Mouse (Mus musculus): Measurements from ENCODE around the gene Gm49361. TPM values are rescaled to one million over a fixed set of nuclear protein-coding genes. Genes with fewer than 3 reads are reported as not detected.
"Not testable (repeated sequence)": the region's sequence is repeated elsewhere in the genome, so short reads cannot be mapped to it uniquely, and the experiment has no call there.

Gm49361 gene
- polyA plus RNA-seq, 1 experiment from 2014 or later, result not detected

DNA sequence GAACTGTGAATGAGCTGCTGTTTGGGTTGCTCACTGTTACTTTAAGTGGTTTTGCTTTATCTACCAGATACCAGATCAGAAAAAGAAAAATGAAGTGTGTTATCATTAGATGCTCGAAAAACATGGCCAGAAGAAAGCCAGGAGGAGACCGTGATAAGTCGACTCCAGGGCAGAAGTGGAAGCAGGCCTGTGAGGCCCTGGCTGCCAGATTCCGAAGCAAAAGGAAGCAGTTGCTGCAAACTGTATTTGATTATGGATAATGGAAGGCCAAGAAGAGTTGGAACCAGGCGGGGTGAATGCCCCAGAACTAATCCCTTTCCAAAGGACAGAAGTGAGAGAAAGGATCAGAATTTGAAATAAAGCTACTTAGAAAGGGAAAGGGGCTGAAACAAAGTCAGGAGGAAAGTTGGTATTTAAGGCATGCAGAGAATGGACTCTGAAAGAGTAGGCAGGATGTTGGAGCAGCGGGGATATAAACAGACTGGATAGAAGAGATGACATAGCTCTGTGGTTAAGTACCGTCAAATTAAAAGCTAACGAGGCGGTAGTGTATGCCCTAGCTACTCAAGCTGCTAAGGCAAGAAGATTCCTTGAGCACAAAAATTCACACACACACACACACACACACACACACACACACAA is 7.6 kb upstream of the Gm49361 start:
- H3K9me3 ChIP-seq, result no peaks in the 10 kb centered on the region
- peak overlapping the region; percentile 86 for H3K27ac ChIP-seq (replicated peaks)
- H3K36me3 ChIP-seq, result no peaks in the 10 kb centered on the region
- H3K4me2 ChIP-seq, result peak overlapping the region; percentile 42
- H3K4me3 ChIP-seq, result no peak overlapping the region
- H3K4me1 ChIP-seq, result peaks cover 20% of the 10 kb centered on the region
- WGBS, result 6% methylated on average over 9 of the region's 9 CpGs
- H3K9ac ChIP-seq, result peak overlapping the region; percentile 20; the same call in 1 of the 2 replicates
- ATAC-seq (ENCODE audit: extremely low read depth, insufficient number of reproducible peaks, low FRiP score, low TSS enrichment), result no peak
- H3K27me3 ChIP-seq (replicated peaks), result no peaks in the 10 kb centered on the region

DNA sequence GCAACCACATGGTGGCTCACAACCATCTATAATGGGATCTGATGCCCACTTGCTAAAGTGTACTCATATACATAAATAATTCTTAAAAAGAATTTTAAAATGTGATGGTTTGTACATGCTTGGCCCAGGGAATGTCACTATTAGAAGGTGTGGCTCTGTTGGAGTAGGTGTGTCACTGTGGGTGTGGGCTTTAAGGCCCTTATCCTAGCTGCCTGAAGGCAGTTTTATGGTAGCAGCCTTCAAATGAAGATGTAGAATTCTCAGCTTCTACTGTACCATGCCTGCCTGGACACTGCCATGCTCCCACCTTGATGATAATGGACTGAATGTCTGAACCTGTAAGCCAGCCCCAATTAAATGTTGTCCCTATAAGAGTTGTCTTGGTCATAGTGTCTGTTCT is 5.1 kb upstream of the Gm49361 start:
- not testable (repeated sequence) for H3K4me2 ChIP-seq; H3K9me3 ChIP-seq; H3K27ac ChIP-seq (replicated peaks); H3K9ac ChIP-seq; H3K36me3 ChIP-seq; H3K27me3 ChIP-seq (replicated peaks); ATAC-seq (ENCODE audit: extremely low read depth, insufficient number of reproducible peaks, low FRiP score, low TSS enrichment); H3K4me3 ChIP-seq
- peaks cover 30% of the 10 kb centered on the region for H3K4me1 ChIP-seq

DNA sequence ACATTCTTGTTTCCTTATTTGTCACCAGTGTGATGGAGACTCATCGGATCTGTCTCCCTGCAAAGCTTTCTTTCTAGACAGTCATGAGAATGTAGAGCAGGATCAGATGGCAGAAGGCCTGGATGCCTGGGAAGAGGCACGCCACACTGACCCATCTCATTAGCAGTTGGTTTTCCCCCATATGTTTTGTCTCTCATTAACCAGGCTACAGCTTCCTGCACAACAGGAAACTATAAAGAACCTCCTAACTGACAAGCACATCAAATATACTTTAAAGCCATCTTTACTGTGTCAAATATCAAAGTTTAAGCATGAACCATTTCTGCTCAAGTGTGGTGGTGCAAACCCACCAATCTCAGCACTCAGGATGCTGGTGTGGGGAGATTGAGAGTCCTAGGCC is 3.6 kb upstream of the Gm49361 start:
- Histone ChIP-seq H3K36me3 (no peaks in the 10 kb centered on the region), H3K27me3 (replicated peaks) (no peaks in the 10 kb centered on the region), H3K27ac (replicated peaks) (no peak overlapping the region), H3K4me2 (no peak overlapping the region), H3K4me3 (no peak overlapping the region), H3K9me3 (no peaks in the 10 kb centered on the region), H3K9ac (no peak overlapping the region), H3K4me1 (peaks cover 30% of the 10 kb centered on the region)
- 57% methylated on average over 2 of the region's 2 CpGs for WGBS
- ATAC-seq (ENCODE audit: extremely low read depth, insufficient number of reproducible peaks, low FRiP score, low TSS enrichment), result no peak

DNA sequence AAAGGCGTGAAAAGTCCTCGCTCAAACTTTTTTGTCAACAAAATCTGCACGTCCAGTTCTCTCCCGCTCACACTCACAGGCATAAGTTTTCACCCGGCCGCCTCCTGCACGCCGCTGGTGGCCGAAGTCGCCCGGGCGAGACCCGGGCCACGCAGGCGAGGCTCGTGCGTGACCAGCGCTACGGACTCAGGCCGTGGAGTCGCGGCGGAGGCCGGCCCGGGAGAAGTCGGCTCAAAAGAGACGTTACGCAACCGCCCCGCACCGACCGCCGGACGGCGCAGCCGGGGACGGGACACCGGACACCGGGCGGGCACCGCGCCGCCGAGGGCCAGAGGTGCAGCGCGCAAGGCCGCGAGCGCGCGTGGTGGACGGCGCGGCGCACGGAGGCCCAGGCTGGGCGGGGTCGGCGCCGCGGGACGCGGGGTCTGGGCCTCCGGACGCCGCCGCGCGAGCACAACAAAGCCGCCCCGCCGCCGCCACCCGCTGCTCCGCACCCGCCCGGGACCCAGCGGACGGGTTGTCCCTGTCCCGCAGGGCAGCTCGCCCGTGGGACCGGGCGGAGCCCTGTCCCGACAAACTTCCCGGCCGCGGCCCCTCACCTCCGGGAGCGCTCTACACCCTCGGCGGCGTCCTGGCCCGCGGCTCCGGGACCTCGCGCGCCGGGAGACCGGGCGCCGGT is 473 bp downstream of the Gm49361 start:
- no peaks in the 10 kb centered on the region for H3K9me3 ChIP-seq
- peak overlapping the region; percentile 97 for H3K27ac ChIP-seq (replicated peaks)
- WGBS, result under 1% methylated on average over 82 of the region's 103 CpGs
- H3K4me1 ChIP-seq, result peaks cover 49% of the 10 kb centered on the region
- H3K36me3 ChIP-seq, result no peaks in the 10 kb centered on the region
- H3K9ac ChIP-seq, result peak overlapping the region; percentile 99
- no peaks in the 10 kb centered on the region for H3K27me3 ChIP-seq (replicated peaks)
- peak overlapping the region; percentile 97 for H3K4me3 ChIP-seq
- peak; percentile 64; the same call in 1 of the 2 replicates for ATAC-seq (ENCODE audit: extremely low read depth, insufficient number of reproducible peaks, low FRiP score, low TSS enrichment)
- H3K4me2 ChIP-seq, result peak overlapping the region; percentile 72

DNA sequence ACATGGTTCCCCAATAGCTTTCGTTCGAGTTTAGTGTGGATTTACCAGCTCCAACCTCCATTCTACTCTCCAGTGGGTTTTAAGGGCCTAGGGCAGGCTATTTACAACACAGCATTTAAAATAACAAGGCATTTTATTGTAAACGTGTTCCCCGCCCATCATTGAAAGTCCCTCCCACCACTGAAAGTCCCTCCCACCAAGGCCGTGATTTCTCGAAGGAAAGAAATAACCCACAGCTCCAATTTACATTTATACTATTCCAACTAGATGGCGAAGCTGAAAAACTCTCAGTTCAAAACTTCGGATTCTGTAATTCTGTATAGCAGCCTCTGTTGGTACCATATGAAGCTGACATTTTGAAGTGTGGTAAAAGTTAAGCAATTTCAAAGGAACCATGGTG is 1.4 kb downstream of the Gm49361 start:
- Histone ChIP-seq H3K9ac (peak overlapping the region; percentile 99), H3K4me3 (peak overlapping the region; percentile 97), H3K27ac (replicated peaks) (peak overlapping the region; percentile 97), H3K27me3 (replicated peaks) (no peaks in the 10 kb centered on the region), H3K4me2 (peak overlapping the region; percentile 72), H3K4me1 (peaks cover 58% of the 10 kb centered on the region), H3K36me3 (no peaks in the 10 kb centered on the region), H3K9me3 (no peaks in the 10 kb centered on the region)
- WGBS, result under 1% methylated on average over 8 of the region's 8 CpGs
- ATAC-seq (ENCODE audit: extremely low read depth, insufficient number of reproducible peaks, low FRiP score, low TSS enrichment), result no peak

GRCm38 (mm10) chr14:57740651-57741050 is 5.3 kb downstream of the Gm49361 start:
- Histone ChIP-seq H3K9ac (no peak overlapping the region), H3K9me3 (no peaks in the 10 kb centered on the region), H3K4me3 (no peak overlapping the region), H3K27me3 (replicated peaks) (no peaks in the 10 kb centered on the region), H3K4me2 (no peak overlapping the region), H3K27ac (replicated peaks) (no peak overlapping the region), H3K4me1 (peaks cover 80% of the 10 kb centered on the region), H3K36me3 (no peaks in the 10 kb centered on the region)
- ATAC-seq (ENCODE audit: extremely low read depth, insufficient number of reproducible peaks, low FRiP score, low TSS enrichment), result no peak
- 69% methylated on average over 8 of the region's 8 CpGs for WGBS

DNA sequence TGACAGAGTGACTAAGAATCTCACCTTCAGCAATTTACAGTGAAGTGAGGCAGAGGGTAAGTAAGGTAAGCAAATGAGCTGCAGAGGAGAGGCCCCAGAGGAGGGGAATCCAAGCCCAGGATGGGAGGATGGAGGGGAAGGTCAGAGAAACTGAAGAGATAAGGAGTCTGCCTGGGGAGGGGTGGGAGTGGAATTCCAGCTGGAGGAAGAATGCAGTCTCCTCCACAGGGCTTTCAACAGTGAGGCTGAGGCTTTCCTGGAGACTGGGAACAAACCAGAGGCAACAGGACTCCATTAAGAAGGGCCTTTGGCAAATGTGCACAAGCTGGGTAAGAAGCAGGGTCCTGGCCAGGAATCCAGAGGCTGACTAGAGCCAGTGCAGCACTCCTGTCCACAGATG is 8.8 kb downstream of the Gm49361 start:
- Histone ChIP-seq H3K9me3 (no peaks in the 10 kb centered on the region), H3K4me1 (peaks cover 85% of the 10 kb centered on the region), H3K36me3 (peaks cover 15% of the 10 kb centered on the region), H3K27me3 (replicated peaks) (no peaks in the 10 kb centered on the region), H3K4me3 (no peak overlapping the region), H3K27ac (replicated peaks) (peak overlapping the region; percentile 85), H3K9ac (no peak overlapping the region), H3K4me2 (peak overlapping the region; percentile 27; the same call in 1 of the 2 replicates)
- ATAC-seq (ENCODE audit: extremely low read depth, insufficient number of reproducible peaks, low FRiP score, low TSS enrichment), result peak; percentile 66

DNA sequence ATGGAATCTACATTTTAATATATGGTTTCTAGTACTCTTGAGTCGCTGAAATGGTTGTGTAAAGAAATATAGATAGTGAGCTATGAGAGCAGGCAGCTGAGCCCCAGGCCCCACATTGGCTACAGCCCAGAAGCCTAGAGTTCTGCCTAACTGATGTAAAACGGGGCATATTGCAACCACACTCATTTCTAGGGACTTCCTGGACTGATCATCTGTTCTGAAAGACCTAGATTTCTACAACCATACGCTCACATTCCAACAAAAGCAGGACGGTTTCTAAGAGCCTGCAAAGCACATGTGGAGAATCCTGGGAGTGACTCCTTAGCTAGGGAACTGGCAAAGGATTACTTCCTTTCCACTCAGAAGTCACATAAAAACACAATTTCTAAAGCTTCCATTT is 9.8 kb downstream of the Gm49361 start:
- no peaks in the 10 kb centered on the region for H3K27me3 ChIP-seq (replicated peaks)
- WGBS, result 40% methylated on average over 4 of the region's 4 CpGs
- no peak for ATAC-seq (ENCODE audit: extremely low read depth, insufficient number of reproducible peaks, low FRiP score, low TSS enrichment)

DNA sequence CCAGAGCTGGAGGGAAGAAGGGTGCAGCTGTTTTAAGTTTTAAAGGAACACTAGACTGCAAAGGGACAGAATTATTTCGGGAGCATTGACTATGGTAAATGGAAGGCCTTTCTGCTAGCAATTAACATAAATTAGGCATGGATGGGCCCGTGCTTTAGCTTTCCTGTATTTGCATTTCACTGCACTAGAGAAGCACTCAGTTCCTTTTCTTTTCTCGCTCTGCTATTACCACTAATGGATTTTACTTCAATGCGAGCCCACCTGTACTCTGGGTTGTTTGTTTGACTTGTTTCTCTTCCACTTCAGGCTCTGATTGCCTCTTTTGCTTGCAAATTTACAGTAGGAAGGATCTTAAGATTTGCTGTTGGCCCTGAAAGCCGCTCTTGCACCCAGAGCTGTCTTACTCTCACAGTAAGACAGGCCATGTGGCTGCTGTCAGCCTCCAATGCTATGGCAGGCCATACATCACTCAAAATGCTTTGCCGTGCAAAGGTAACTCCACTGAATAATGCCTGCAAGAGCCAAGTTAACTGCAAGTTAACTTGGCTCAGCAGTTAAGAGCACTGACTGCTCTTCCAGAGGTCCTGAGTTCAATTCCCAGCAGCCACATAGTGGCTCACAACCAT is 13.1 kb downstream of the Gm49361 start:
- H3K4me3 ChIP-seq, result no peak overlapping the region
- no peaks in the 10 kb centered on the region for H3K27me3 ChIP-seq (replicated peaks)
- no peaks in the 10 kb centered on the region for H3K9me3 ChIP-seq
- 77% methylated on average over 6 of the region's 6 CpGs for WGBS
- H3K36me3 ChIP-seq, result peaks cover 27% of the 10 kb centered on the region
- peaks cover 72% of the 10 kb centered on the region for H3K4me1 ChIP-seq
- no peak overlapping the region for H3K4me2 ChIP-seq
- ATAC-seq (ENCODE audit: extremely low read depth, insufficient number of reproducible peaks, low FRiP score, low TSS enrichment), result no peak
- H3K9ac ChIP-seq, result no peak overlapping the region
- no peak overlapping the region for H3K27ac ChIP-seq (replicated peaks)

More for the DNA sequence above, 9.8 kb downstream of the Gm49361 start:
- peaks cover 24% of the 10 kb centered on the region for H3K36me3 ChIP-seq
- 0 out of 2 replicates have a peak overlapping the region, but pooled peaks have one; percentile 9 for H3K9ac ChIP-seq
- peaks cover 80% of the 10 kb centered on the region for H3K4me1 ChIP-seq
- H3K4me2 ChIP-seq, result 0 out of 2 replicates have a peak overlapping the region, but pooled peaks have one; percentile 27
- no peak overlapping the region for H3K4me3 ChIP-seq
- H3K27ac ChIP-seq (replicated peaks), result peak overlapping the region; percentile 85
- no peaks in the 10 kb centered on the region for H3K9me3 ChIP-seq

DNA sequence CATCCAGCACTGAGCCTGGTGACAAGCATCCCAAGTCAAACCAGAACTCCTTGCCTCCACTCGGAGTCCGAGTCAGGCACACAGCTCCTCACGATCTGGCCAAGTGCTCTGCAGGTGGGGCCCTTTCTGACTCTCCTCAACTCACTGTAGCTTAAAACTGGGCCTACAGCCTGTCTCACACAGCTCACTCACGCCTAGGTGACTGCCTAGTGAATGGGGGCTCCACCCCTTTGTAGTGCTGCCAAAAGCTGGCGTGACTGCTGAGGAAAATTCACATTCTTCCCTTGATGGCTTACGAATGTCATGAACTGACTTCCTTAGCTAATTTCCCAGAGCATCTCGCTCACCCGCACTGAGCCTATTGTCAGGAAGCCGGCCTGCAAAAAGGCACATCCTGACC is 15.4 kb downstream of the Gm49361 start:
- H3K27ac ChIP-seq (replicated peaks), result peak overlapping the region; percentile 82
- H3K36me3 ChIP-seq, result peaks cover 44% of the 10 kb centered on the region
- no peaks in the 10 kb centered on the region; the same call in 1 of the 2 replicates for H3K9me3 ChIP-seq
- ATAC-seq (ENCODE audit: extremely low read depth, insufficient number of reproducible peaks, low FRiP score, low TSS enrichment), result peak; percentile 51
- H3K27me3 ChIP-seq (replicated peaks), result no peaks in the 10 kb centered on the region
- H3K4me2 ChIP-seq, result peak overlapping the region; percentile 19
- 17% methylated on average over 9 of the region's 9 CpGs for WGBS
- H3K4me1 ChIP-seq, result peaks cover 52% of the 10 kb centered on the region
- H3K9ac ChIP-seq, result peak overlapping the region; percentile 45
- no peak overlapping the region for H3K4me3 ChIP-seq

DNA sequence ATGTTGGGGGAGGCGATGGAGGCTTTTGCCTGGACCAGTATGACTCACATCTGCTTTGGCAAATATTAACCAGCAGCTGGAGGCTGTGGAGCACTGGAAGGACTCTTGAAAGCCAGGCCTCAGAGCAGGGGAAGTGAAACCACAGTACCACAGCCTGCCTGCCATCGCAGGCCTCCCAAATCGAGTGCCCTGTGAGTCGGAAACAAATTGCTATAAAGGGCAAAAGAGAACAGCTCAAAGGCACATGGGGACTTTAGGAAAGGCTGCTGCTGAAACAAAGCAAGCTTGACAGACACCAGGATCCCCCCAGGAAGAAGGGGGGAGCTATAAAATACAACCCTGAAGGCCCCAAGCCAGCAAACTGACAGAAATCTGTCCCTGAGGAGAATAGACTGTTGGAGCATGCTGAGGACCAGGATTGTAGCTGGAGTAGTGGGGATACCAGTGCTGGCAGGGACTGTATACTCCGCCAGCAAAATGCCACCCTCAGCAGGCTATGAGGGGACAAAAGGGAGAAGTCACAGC is 15.9 kb downstream of the Gm49361 start:
- Histone ChIP-seq H3K4me3 (no peak overlapping the region), H3K9me3 (no peaks in the 10 kb centered on the region; the same call in 1 of the 2 replicates), H3K36me3 (peaks cover 47% of the 10 kb centered on the region), H3K9ac (peak overlapping the region; percentile 45), H3K4me1 (peaks cover 49% of the 10 kb centered on the region), H3K27me3 (replicated peaks) (no peaks in the 10 kb centered on the region), H3K27ac (replicated peaks) (peak overlapping the region; percentile 82), H3K4me2 (peak overlapping the region; percentile 19)
- 52% methylated on average over 5 of the region's 5 CpGs for WGBS
- ATAC-seq (ENCODE audit: extremely low read depth, insufficient number of reproducible peaks, low FRiP score, low TSS enrichment), result no peak
